Mouse (Mus musculus): ENCODE results near the gene Bbs9. TPM values are rescaled to one million over a fixed set of nuclear protein-coding genes. Genes with fewer than 3 reads are reported as not detected.

Gene Bbs9
- polyA plus RNA-seq, 1 experiment from 2014 or later, result 18.4 TPM

- ATAC-seq (replicated peaks; ENCODE audit: low FRiP score), result no peak
- no peak overlapping the region for H3K27ac ChIP-seq (ENCODE audit: low read depth, low read length)
- no peak overlapping the region for H3K9ac ChIP-seq (ENCODE audit: low read length)
- DNase-seq (ENCODE audit: low spot score), result no peak
- 89% methylated on average over 7 of the region's 7 CpGs for WGBS
- no peaks in the 10 kb centered on the region for H3K36me3 ChIP-seq (ENCODE audit: control insufficient read depth, insufficient read depth, low read length)
- no peaks in the 10 kb centered on the region for H3K27me3 ChIP-seq (ENCODE audit: control insufficient read depth, insufficient read depth, low read length)
- H3K4me2 ChIP-seq (ENCODE audit: low read depth, low read length, severe bottlenecking), result no peak overlapping the region
- no peaks in the 10 kb centered on the region for H3K9me3 ChIP-seq (ENCODE audit: control insufficient read depth, low read length)
- no peak overlapping the region for H3K4me3 ChIP-seq (ENCODE audit: low read depth, low read length)
- H3K4me1 ChIP-seq (replicated peaks; ENCODE audit: control insufficient read depth, insufficient read depth, low read length), result no peaks in the 10 kb centered on the region
Observed at GRCm38 (mm10) chr9:22793698-22794097, 318.2 kb downstream of the Bbs9 start.

GRCm38 (mm10) chr9:22800675-22801074 is 325.2 kb downstream of the Bbs9 start:
- Histone ChIP-seq H3K9me3 (ENCODE audit: control insufficient read depth, low read length) (no peaks in the 10 kb centered on the region), H3K4me1 (replicated peaks; ENCODE audit: control insufficient read depth, insufficient read depth, low read length) (no peaks in the 10 kb centered on the region; the same call in 1 of the 2 replicates), H3K4me2 (ENCODE audit: low read depth, low read length, severe bottlenecking) (no peak overlapping the region), H3K4me3 (ENCODE audit: low read depth, low read length) (no peak overlapping the region), H3K27ac (ENCODE audit: low read depth, low read length) (no peak overlapping the region), H3K9ac (ENCODE audit: low read length) (no peak overlapping the region), H3K27me3 (ENCODE audit: control insufficient read depth, insufficient read depth, low read length) (no peaks in the 10 kb centered on the region), H3K36me3 (ENCODE audit: control insufficient read depth, insufficient read depth, low read length) (no peaks in the 10 kb centered on the region)
- 82% methylated on average over 7 of the region's 7 CpGs for WGBS
- ATAC-seq (replicated peaks; ENCODE audit: low FRiP score) (no peak), DNase-seq (ENCODE audit: low spot score) (no peak)

- H3K27ac ChIP-seq (ENCODE audit: low read depth, low read length), result no peak overlapping the region
- WGBS, result 84% methylated on average over 1 of the region's 1 CpGs
- no peaks in the 10 kb centered on the region for H3K4me1 ChIP-seq (replicated peaks; ENCODE audit: control insufficient read depth, insufficient read depth, low read length)
- no peak overlapping the region for H3K4me2 ChIP-seq (ENCODE audit: low read depth, low read length, severe bottlenecking)
- H3K9me3 ChIP-seq (ENCODE audit: control insufficient read depth, low read length), result no peaks in the 10 kb centered on the region
- H3K36me3 ChIP-seq (ENCODE audit: control insufficient read depth, insufficient read depth, low read length), result no peaks in the 10 kb centered on the region
- no peaks in the 10 kb centered on the region for H3K27me3 ChIP-seq (ENCODE audit: control insufficient read depth, insufficient read depth, low read length)
- ATAC-seq (replicated peaks; ENCODE audit: low FRiP score) (no peak), DNase-seq (ENCODE audit: low spot score) (no peak)
- H3K4me3 ChIP-seq (ENCODE audit: low read depth, low read length), result no peak overlapping the region
- no peak overlapping the region for H3K9ac ChIP-seq (ENCODE audit: low read length)
Observed at GRCm38 (mm10) chr9:22805981-22806380, 330.5 kb downstream of the Bbs9 start.

DNA sequence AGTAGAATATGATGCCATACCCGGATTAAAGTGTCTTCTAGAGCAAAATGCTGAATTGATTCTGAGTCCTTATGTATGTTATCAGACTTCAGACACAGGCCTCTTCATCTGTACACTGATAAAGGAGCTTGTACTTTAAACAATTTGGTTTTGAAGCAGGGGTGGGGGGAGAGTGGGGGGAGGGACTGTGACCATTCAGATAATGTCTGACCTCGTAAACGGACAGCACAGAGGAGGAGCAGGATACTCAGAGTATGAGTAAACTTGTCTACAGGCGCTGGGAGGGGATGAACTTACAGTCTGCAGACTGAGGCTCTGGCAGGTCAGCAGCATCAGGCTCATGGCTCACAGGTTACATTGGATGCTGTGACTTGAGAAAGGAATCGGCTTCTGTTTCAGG is 331.0 kb downstream of the Bbs9 start:
- Histone ChIP-seq H3K9ac (ENCODE audit: low read length) (no peak overlapping the region), H3K4me3 (ENCODE audit: low read depth, low read length) (no peak overlapping the region), H3K27me3 (ENCODE audit: control insufficient read depth, insufficient read depth, low read length) (no peaks in the 10 kb centered on the region), H3K27ac (ENCODE audit: low read depth, low read length) (no peak overlapping the region), H3K4me1 (replicated peaks; ENCODE audit: control insufficient read depth, insufficient read depth, low read length) (no peaks in the 10 kb centered on the region), H3K4me2 (ENCODE audit: low read depth, low read length, severe bottlenecking) (no peak overlapping the region), H3K36me3 (ENCODE audit: control insufficient read depth, insufficient read depth, low read length) (no peaks in the 10 kb centered on the region), H3K9me3 (ENCODE audit: control insufficient read depth, low read length) (no peaks in the 10 kb centered on the region)
- DNase-seq (ENCODE audit: low spot score) (no peak), ATAC-seq (replicated peaks; ENCODE audit: low FRiP score) (no peak)
- 75% methylated on average over 5 of the region's 5 CpGs for WGBS

- Histone ChIP-seq H3K4me2 (ENCODE audit: low read depth, low read length, severe bottlenecking) (no peak overlapping the region), H3K27ac (ENCODE audit: low read depth, low read length) (no peak overlapping the region), H3K9ac (ENCODE audit: low read length) (no peak overlapping the region), H3K4me3 (ENCODE audit: low read depth, low read length) (no peak overlapping the region), H3K27me3 (ENCODE audit: control insufficient read depth, insufficient read depth, low read length) (no peaks in the 10 kb centered on the region), H3K9me3 (ENCODE audit: control insufficient read depth, low read length) (no peaks in the 10 kb centered on the region), H3K4me1 (replicated peaks; ENCODE audit: control insufficient read depth, insufficient read depth, low read length) (no peaks in the 10 kb centered on the region), H3K36me3 (ENCODE audit: control insufficient read depth, insufficient read depth, low read length) (no peaks in the 10 kb centered on the region)
- ATAC-seq (replicated peaks; ENCODE audit: low FRiP score), result no peak
- WGBS, result 84% methylated on average over 5 of the region's 5 CpGs
- DNase-seq (ENCODE audit: low spot score), result no peak
Observed at GRCm38 (mm10) chr9:22807693-22808092, 332.2 kb downstream of the Bbs9 start.

GRCm38 (mm10) chr9:22809621-22810126 is 334.2 kb downstream of the Bbs9 start:
- H3K27ac ChIP-seq (ENCODE audit: low read depth, low read length), result no peak overlapping the region
- 89% methylated on average over 4 of the region's 4 CpGs for WGBS

GRCm38 (mm10) chr9:22810454-22810853 is 334.9 kb downstream of the Bbs9 start:
- no peaks in the 10 kb centered on the region for H3K9me3 ChIP-seq (ENCODE audit: control insufficient read depth, low read length)
- no peak overlapping the region for H3K4me3 ChIP-seq (ENCODE audit: low read depth, low read length)
- H3K4me1 ChIP-seq (replicated peaks; ENCODE audit: control insufficient read depth, insufficient read depth, low read length), result no peaks in the 10 kb centered on the region
- no peak overlapping the region for H3K4me2 ChIP-seq (ENCODE audit: low read depth, low read length, severe bottlenecking)
- DNase-seq (ENCODE audit: low spot score) (no peak), ATAC-seq (replicated peaks; ENCODE audit: low FRiP score) (no peak)
- H3K36me3 ChIP-seq (ENCODE audit: control insufficient read depth, insufficient read depth, low read length), result no peaks in the 10 kb centered on the region
- WGBS, result 89% methylated on average over 8 of the region's 8 CpGs
- no peaks in the 10 kb centered on the region for H3K27me3 ChIP-seq (ENCODE audit: control insufficient read depth, insufficient read depth, low read length)
- no peak overlapping the region for H3K9ac ChIP-seq (ENCODE audit: low read length)
- H3K27ac ChIP-seq (ENCODE audit: low read depth, low read length), result no peak overlapping the region

More at GRCm38 (mm10) chr9:22809621-22810126, 334.2 kb downstream of the Bbs9 start:
- Histone ChIP-seq H3K9ac (ENCODE audit: low read length) (no peak overlapping the region), H3K4me2 (ENCODE audit: low read depth, low read length, severe bottlenecking) (no peak overlapping the region), H3K4me3 (ENCODE audit: low read depth, low read length) (no peak overlapping the region), H3K4me1 (replicated peaks; ENCODE audit: control insufficient read depth, insufficient read depth, low read length) (no peaks in the 10 kb centered on the region), H3K36me3 (ENCODE audit: control insufficient read depth, insufficient read depth, low read length) (no peaks in the 10 kb centered on the region), H3K9me3 (ENCODE audit: control insufficient read depth, low read length) (no peaks in the 10 kb centered on the region), H3K27me3 (ENCODE audit: control insufficient read depth, insufficient read depth, low read length) (no peaks in the 10 kb centered on the region)
- DNase-seq (ENCODE audit: low spot score) (no peak), ATAC-seq (replicated peaks; ENCODE audit: low FRiP score) (no peak)

GRCm38 (mm10) chr9:22811931-22812330 is 336.4 kb downstream of the Bbs9 start:
- Histone ChIP-seq H3K36me3 (ENCODE audit: control insufficient read depth, insufficient read depth, low read length) (no peaks in the 10 kb centered on the region), H3K9ac (ENCODE audit: low read length) (no peak overlapping the region), H3K4me3 (ENCODE audit: low read depth, low read length) (no peak overlapping the region), H3K27ac (ENCODE audit: low read depth, low read length) (no peak overlapping the region), H3K4me2 (ENCODE audit: low read depth, low read length, severe bottlenecking) (no peak overlapping the region), H3K27me3 (ENCODE audit: control insufficient read depth, insufficient read depth, low read length) (no peaks in the 10 kb centered on the region), H3K4me1 (replicated peaks; ENCODE audit: control insufficient read depth, insufficient read depth, low read length) (no peaks in the 10 kb centered on the region), H3K9me3 (ENCODE audit: control insufficient read depth, low read length) (no peaks in the 10 kb centered on the region)
- 63% methylated on average over 2 of the region's 2 CpGs for WGBS
- ATAC-seq (replicated peaks; ENCODE audit: low FRiP score), result no peak
- DNase-seq (ENCODE audit: low spot score), result no peak

GRCm38 (mm10) chr9:22814407-22815092 is 339.0 kb downstream of the Bbs9 start:
- DNase-seq (ENCODE audit: low spot score) (no peak), ATAC-seq (replicated peaks; ENCODE audit: low FRiP score) (no peak)

More at GRCm38 (mm10) chr9:22814407-22815092, 339.0 kb downstream of the Bbs9 start:
- Histone ChIP-seq H3K9ac (ENCODE audit: low read length) (no peak overlapping the region), H3K27ac (ENCODE audit: low read depth, low read length) (no peak overlapping the region), H3K4me2 (ENCODE audit: low read depth, low read length, severe bottlenecking) (no peak overlapping the region), H3K36me3 (ENCODE audit: control insufficient read depth, insufficient read depth, low read length) (no peaks in the 10 kb centered on the region), H3K27me3 (ENCODE audit: control insufficient read depth, insufficient read depth, low read length) (no peaks in the 10 kb centered on the region), H3K4me1 (replicated peaks; ENCODE audit: control insufficient read depth, insufficient read depth, low read length) (no peaks in the 10 kb centered on the region), H3K9me3 (ENCODE audit: control insufficient read depth, low read length) (no peaks in the 10 kb centered on the region), H3K4me3 (ENCODE audit: low read depth, low read length) (no peak overlapping the region)
- WGBS, result 71% methylated on average over 9 of the region's 9 CpGs

Data from forebrain, embryonic 11.5 days (tissue).